Mouse (Mus musculus) spleen, postnatal 0 days (tissue): ENCODE results near the gene Igf2bp3. TPM values are rescaled to one million over a fixed set of nuclear protein-coding genes. Genes with fewer than 3 reads are reported as not detected.

Experiments
- polyA plus RNA-seq: library from polyadenylated mRNA; unstranded; fragments of >200 nt; fragmentation: Nextera tagmentation; extraction: Ambion mirVana; gene quantifications from 2 replicates; pipeline ENCODE4 v1.2.1, GENCODE M21; 2015

Gene Igf2bp3
- 22.8 and 24.5 TPM in 2 replicates for polyA plus RNA-seq

DNA sequence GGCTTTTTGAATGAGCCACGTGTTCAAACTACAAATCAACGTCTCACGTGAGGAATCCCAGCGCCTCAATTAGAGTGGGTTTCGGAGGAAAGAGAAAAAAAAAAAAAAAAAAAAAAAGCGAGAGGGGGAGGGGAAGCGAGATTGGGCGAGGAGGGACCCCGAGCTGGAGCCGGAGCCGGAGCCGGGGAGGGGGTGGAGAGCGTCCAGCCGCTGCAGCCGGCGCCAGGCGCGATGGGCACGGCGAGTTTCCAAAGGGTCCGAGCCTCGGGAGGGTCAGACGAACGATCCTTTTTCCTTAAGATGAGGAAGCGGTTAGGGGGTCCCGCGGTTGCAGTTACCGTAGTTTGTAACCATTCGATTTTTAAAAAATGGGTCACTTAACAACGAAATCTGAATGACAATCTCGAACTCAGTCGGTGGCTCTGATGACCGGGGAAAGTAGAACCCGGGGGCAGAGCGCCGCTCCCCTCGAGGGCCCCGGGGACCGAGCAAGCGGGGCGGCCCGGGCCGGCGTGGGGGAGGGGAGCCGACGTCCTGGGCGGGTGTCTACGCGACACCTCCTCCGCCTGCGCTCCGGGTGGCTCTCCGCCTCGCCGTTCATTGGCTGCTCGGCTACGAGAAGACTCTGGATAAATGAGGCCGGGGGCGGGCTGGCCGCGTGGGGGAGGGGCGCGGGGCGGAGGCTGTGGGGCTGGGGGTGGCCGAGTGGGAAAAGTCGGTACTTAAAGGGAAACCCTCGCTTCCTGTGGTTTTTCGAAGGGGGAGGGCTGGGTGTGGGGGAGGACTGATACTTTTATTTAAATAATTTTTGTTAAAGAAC, at the start of gene Igf2bp3:
Gene Igf2bp3, minus strand, starts transcription at position 30 of the 820 bp plus-strand sequence.

DNA sequence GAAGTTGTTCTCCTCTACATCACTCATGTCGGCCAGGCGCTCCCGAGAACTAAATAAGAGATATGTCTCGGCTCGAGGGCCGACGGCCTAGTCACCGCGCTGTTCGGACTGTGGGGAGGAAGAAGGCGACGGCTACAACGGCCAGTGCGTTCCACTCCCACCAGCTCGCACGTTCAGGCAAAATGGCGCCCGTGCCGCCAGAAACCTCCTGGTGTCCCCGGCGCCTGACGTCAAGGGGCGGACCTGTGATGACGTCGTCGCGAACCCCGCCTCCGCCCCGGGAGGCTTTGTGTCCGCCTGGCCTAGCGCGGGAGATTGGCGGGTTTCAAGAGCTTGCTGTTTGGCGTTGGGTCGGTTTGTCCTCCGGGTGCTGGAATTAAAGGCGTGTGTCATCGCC, 49.1 kb upstream of the Igf2bp3 start, which contains the start of gene Tra2a:
Gene Tra2a, minus strand, starts transcription at position 187 of the 397 bp plus-strand sequence.

DNA sequence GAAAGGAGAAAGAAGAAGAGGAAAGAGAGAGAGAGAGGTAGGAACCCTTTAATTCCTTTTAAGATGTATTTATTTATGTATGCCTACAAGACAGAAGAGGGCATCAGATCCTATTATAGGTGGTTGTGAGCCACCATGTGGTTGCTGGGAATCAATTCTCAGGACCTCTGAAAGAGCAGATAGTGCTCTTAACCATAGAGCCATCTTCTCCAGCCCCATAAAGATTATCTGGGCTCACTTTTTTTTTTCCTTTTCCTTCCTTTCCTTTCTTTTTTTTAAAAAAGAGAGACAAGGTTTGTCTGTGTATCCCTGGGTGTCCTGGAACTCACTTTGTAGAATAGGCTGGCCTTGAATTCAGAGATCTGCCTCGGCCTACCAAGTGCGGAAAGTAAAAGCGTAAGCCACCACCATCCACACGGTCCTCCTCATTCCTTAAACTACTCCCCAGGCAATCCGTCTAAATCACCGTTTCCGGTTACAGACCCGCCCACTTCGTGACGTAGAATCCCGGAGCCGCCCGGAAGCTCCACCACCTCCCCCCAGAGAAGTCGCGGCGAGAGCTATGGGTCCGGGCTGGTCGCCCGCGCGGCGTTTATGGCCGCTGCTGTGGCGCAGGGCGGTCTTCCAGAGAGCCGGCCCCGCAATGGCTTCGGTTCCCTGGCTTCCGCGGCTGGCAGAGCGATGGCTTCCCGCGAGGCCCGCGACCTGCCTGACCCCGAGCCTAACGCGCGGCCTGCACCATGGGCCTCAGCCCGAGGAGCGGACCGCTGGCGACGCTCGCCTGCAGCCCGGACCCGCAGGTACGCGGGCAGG, 141.2 kb downstream of the Igf2bp3 start, which contains the start of gene Malsu1:
Gene Malsu1, plus strand, starts transcription at position 492 of the 813 bp plus-strand sequence.

DNA sequence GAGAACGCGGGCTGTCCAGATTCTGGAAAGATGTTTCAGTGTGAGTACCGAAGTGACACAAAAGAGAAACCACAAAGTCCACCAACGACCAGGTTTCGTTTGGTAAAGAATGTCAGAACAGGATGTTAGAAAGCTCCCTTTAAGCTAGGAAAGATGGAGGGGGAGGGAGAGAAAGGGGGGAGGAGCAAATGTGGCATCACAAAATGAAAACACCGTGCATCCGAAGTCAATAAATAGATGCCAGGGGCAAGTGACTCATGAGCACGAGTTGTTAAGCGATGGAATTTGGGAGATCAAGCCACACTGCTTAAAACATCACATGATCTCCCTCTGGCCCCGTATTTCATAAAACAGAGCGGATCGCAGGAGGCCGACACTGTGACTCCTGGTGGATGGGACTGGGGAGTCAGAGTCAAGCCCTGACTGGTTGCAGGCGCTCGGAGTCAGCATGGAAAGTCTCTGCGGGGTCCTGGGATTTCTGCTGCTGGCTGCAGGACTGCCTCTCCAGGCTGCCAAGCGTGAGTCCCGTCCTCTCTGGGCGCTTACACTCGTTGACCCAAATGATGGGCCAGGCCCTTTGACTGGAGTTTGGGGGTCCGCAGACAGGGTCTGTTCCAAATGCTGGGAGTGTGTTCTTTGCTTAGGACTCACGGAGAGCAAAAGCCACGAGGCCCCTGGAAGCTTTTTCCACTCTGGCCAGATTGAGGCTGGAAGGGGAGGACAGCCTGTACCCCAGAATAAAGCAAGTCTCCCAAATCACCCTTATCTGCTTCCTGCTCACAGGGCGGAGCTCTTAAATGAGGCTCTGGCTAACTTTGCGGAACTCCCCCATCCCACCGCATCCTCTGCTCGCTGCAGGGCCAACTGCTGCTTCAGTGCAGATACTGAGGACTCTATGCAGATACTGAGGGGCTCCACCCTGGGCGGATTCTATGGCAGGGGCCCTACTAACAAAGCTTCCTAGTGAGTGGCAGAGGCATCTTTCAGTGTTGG, 178.2 kb downstream of the Igf2bp3 start, which contains the start of gene Gpnmb:
Gene Gpnmb, plus strand, starts transcription at position 272 of the 993 bp plus-strand sequence.

Other genes with a start within 250 kb of the Igf2bp3 start
- not detected in 2 replicates for gene Doxl2, start 240.0 kb downstream of the Igf2bp3 start, polyA plus RNA-seq
- gene Svs1, start 228.1 kb downstream of the Igf2bp3 start, polyA plus RNA-seq = not detected in 2 replicates
- 0.25 and 0.38 TPM in 2 replicates for gene Gpnmb, start 178.4 kb downstream of the Igf2bp3 start, polyA plus RNA-seq
- 57.7 and 58.9 TPM in 2 replicates for gene Malsu1, start 141.2 kb downstream of the Igf2bp3 start, polyA plus RNA-seq
- 73.4 and 79.9 TPM in 2 replicates for gene Tra2a, start 49.1 kb upstream of the Igf2bp3 start, polyA plus RNA-seq
- gene Ccdc126, start 104.3 kb upstream of the Igf2bp3 start, polyA plus RNA-seq = 4.6 and 5.7 TPM in 2 replicates
- gene Fam221a, start 152.8 kb upstream of the Igf2bp3 start, polyA plus RNA-seq = 4.5 and 4.6 TPM in 2 replicates
- 0.10 TPM in 1 of 2 replicates, not detected in the other for gene Stk31, start 180.6 kb upstream of the Igf2bp3 start, polyA plus RNA-seq